Mouse (Mus musculus): ENCODE results near the gene Ddc. TPM values are rescaled to one million over a fixed set of nuclear protein-coding genes. Genes with fewer than 3 reads are reported as not detected.

Gene Ddc
- polyA plus RNA-seq, 1 experiment from 2014 or later: 12.4 TPM

- no peak overlapping the region for H3K4me3 ChIP-seq (ENCODE audit: low read depth, low read length)
- no peak for DNase-seq (ENCODE audit: low spot score)
- H3K4me2 ChIP-seq (replicated peaks; ENCODE audit: low read depth, low read length): no peak overlapping the region
- H3K9me3 ChIP-seq (ENCODE audit: low read length): no peaks in the 10 kb centered on the region
- H3K36me3 ChIP-seq (ENCODE audit: insufficient read depth, low read length): no peaks in the 10 kb centered on the region
- no peak overlapping the region for H3K27ac ChIP-seq (ENCODE audit: low read length)
- peaks cover 10% of the 10 kb centered on the region; the same call in 1 of the 2 replicates for H3K4me1 ChIP-seq (ENCODE audit: insufficient read depth, low read depth, low read length)
- no peak for ATAC-seq
- WGBS: 57% methylated on average over 1 of the region's 1 CpGs
- no peak overlapping the region for H3K9ac ChIP-seq (replicated peaks; ENCODE audit: low read depth)
- no peak for TF ChIP-seq EP300 (IDR thresholded peaks at IDR 0.05)
- no peak for TF ChIP-seq CTCF (IDR thresholded peaks at IDR 0.05)
- H3K27me3 ChIP-seq (replicated peaks; ENCODE audit: insufficient read depth, low read length): no peaks in the 10 kb centered on the region
Observed at GRCm38 (mm10) chr11:11881783-11882155, 16.2 kb downstream of the Ddc start.

GRCm38 (mm10) chr11:11881026-11881782, 16.7 kb downstream of the Ddc start:
- Histone ChIP-seq H3K9me3 (ENCODE audit: low read length) (no peaks in the 10 kb centered on the region), H3K36me3 (ENCODE audit: insufficient read depth, low read length) (no peaks in the 10 kb centered on the region), H3K4me2 (replicated peaks; ENCODE audit: low read depth, low read length) (no peak overlapping the region), H3K27me3 (replicated peaks; ENCODE audit: insufficient read depth, low read length) (no peaks in the 10 kb centered on the region), H3K4me3 (ENCODE audit: low read depth, low read length) (no peak overlapping the region), H3K9ac (replicated peaks; ENCODE audit: low read depth) (no peak overlapping the region), H3K27ac (ENCODE audit: low read length) (no peak overlapping the region), H3K4me1 (ENCODE audit: insufficient read depth, low read depth, low read length) (peaks cover 10% of the 10 kb centered on the region; the same call in 1 of the 2 replicates)
- DNase-seq (ENCODE audit: low spot score) (no peak), ATAC-seq (no peak)
- no peak for TF ChIP-seq EP300 (IDR thresholded peaks at IDR 0.05)
- TF ChIP-seq CTCF (IDR thresholded peaks at IDR 0.05): no peak
- 40% methylated on average over 13 of the region's 13 CpGs for WGBS

DNA sequence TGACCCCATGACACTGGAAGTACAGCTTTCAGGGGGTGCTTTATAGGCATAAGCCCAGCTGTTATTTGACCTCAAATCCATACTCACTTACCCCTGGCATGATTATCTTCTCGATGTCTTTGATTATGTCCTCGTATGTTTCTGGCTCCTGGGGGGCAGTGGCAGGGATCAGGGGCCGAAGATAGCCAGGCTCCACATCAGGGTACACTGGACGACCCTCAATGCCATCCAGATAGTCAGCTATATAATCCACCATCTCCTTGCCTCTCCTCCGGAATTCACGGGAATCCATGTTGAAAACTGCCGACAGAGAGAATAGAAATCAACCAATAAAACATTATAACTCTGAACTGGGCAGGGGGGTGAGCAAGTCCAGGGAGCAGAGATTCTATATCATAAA, 17.6 kb downstream of the Ddc start:
- no peaks in the 10 kb centered on the region for H3K36me3 ChIP-seq (ENCODE audit: insufficient read depth, low read length)
- H3K4me2 ChIP-seq (replicated peaks; ENCODE audit: low read depth, low read length): no peak overlapping the region
- no peak overlapping the region for H3K27ac ChIP-seq (ENCODE audit: low read length)
- no peak overlapping the region for H3K4me3 ChIP-seq (ENCODE audit: low read depth, low read length)
- peaks cover 10% of the 10 kb centered on the region; the same call in 1 of the 2 replicates for H3K4me1 ChIP-seq (ENCODE audit: insufficient read depth, low read depth, low read length)
- no peak overlapping the region for H3K9ac ChIP-seq (replicated peaks; ENCODE audit: low read depth)
- TF ChIP-seq CTCF (IDR thresholded peaks at IDR 0.05) (no peak), EP300 (IDR thresholded peaks at IDR 0.05) (no peak)
- H3K27me3 ChIP-seq (replicated peaks; ENCODE audit: insufficient read depth, low read length): no peaks in the 10 kb centered on the region
- 83% methylated on average over 7 of the region's 7 CpGs for WGBS
- no peaks in the 10 kb centered on the region for H3K9me3 ChIP-seq (ENCODE audit: low read length)
- ATAC-seq (no peak), DNase-seq (ENCODE audit: low spot score) (no peak)

GRCm38 (mm10) chr11:11879699-11880002, 18.3 kb downstream of the Ddc start:
- peaks cover 10% of the 10 kb centered on the region; the same call in 1 of the 2 replicates for H3K4me1 ChIP-seq (ENCODE audit: insufficient read depth, low read depth, low read length)
- no peaks in the 10 kb centered on the region for H3K27me3 ChIP-seq (replicated peaks; ENCODE audit: insufficient read depth, low read length)
- no peak overlapping the region for H3K4me3 ChIP-seq (ENCODE audit: low read depth, low read length)
- peak overlapping the region; percentile 79 for H3K27ac ChIP-seq (ENCODE audit: low read length)
- TF ChIP-seq CTCF (IDR thresholded peaks at IDR 0.05) (no peak), EP300 (IDR thresholded peaks at IDR 0.05) (no peak)
- ATAC-seq: no peak
- no peaks in the 10 kb centered on the region for H3K36me3 ChIP-seq (ENCODE audit: insufficient read depth, low read length)
- no peak for DNase-seq (ENCODE audit: low spot score)
- no peak overlapping the region for H3K4me2 ChIP-seq (replicated peaks; ENCODE audit: low read depth, low read length)
- no peak overlapping the region for H3K9ac ChIP-seq (replicated peaks; ENCODE audit: low read depth)
- H3K9me3 ChIP-seq (ENCODE audit: low read length): no peaks in the 10 kb centered on the region
- WGBS: 70% methylated on average over 4 of the region's 4 CpGs

- Histone ChIP-seq H3K4me2 (replicated peaks; ENCODE audit: low read depth, low read length) (no peak overlapping the region), H3K27ac (ENCODE audit: low read length) (peak overlapping the region; percentile 79), H3K4me1 (ENCODE audit: insufficient read depth, low read depth, low read length) (peaks cover 10% of the 10 kb centered on the region; the same call in 1 of the 2 replicates), H3K27me3 (replicated peaks; ENCODE audit: insufficient read depth, low read length) (no peaks in the 10 kb centered on the region), H3K4me3 (ENCODE audit: low read depth, low read length) (no peak overlapping the region), H3K36me3 (ENCODE audit: insufficient read depth, low read length) (no peaks in the 10 kb centered on the region), H3K9ac (replicated peaks; ENCODE audit: low read depth) (no peak overlapping the region), H3K9me3 (ENCODE audit: low read length) (no peaks in the 10 kb centered on the region)
- no peak for DNase-seq (ENCODE audit: low spot score)
- WGBS: 37% methylated on average over 10 of the region's 10 CpGs
- no peak for TF ChIP-seq EP300 (IDR thresholded peaks at IDR 0.05)
- TF ChIP-seq CTCF (IDR thresholded peaks at IDR 0.05): no peak
- ATAC-seq: peak; percentile 13; the same call in 1 of the 2 replicates
Observed at GRCm38 (mm10) chr11:11878981-11879698, 18.8 kb downstream of the Ddc start.

DNA sequence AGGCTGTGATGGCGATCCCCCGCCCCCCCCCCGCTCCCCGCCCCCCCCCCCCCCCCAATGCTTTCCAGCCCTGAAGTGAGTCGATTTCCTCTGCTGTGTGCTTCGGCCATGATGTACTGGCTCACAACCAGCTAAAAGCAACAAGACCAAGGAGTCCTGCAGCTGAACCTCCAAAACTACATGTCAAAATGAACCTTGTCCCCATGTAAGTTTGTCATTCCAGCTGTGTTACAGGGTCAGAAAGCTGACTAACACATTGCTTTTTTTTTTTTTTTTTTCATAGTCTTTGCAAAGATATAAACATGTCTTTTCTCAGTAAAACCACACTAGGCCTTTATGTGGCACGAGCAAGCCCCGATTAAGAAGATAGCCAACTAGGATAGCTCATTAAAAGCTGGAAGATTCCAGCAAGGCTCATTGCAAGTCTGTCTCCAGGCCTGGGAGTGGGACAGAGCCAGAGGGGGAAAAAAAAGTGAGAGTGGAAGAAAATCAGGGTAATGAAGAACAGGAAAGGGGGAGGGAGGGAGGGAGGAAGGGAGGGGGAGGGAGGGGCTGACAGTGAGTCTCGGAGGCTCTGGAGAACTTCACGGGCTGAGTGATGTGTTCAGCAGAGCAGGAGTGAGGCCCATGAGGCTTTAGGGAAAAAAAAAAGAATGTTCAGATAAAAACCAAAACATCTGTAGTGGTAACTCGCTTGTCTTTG, 19.5 kb downstream of the Ddc start:
- no peak for TF ChIP-seq EP300 (IDR thresholded peaks at IDR 0.05)
- TF ChIP-seq CTCF (IDR thresholded peaks at IDR 0.05): no peak
- ATAC-seq (peak; percentile 68), DNase-seq (ENCODE audit: low spot score) (peak; percentile 57)
- Histone ChIP-seq H3K9me3 (ENCODE audit: low read length) (no peaks in the 10 kb centered on the region), H3K27ac (ENCODE audit: low read length) (peak overlapping the region; percentile 79), H3K4me3 (ENCODE audit: low read depth, low read length) (no peak overlapping the region), H3K36me3 (ENCODE audit: insufficient read depth, low read length) (no peaks in the 10 kb centered on the region), H3K4me1 (ENCODE audit: insufficient read depth, low read depth, low read length) (peaks cover 10% of the 10 kb centered on the region; the same call in 1 of the 2 replicates), H3K4me2 (replicated peaks; ENCODE audit: low read depth, low read length) (no peak overlapping the region), H3K27me3 (replicated peaks; ENCODE audit: insufficient read depth, low read length) (no peaks in the 10 kb centered on the region), H3K9ac (replicated peaks; ENCODE audit: low read depth) (no peak overlapping the region)
- WGBS: 7% methylated on average over 11 of the region's 11 CpGs
